In the genomic region with DNA sequence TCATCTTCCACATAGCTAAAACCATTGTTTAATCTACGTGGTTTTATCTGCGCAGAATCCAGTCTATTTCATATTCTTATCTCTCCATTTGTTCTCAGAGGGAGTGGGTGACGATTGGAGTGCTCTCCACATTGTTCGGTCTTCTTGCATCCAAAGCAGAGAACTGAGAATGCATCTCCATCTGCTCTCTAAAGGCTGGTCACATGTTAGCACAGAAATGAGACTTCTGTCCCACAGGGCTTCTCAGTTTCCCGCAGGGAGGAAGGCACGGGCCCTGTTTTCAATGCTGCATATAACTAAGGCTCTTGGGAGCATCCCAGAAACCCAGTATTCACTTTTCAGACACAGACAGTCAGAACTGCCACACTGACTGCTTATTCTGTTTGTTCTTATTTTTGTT, we compare ENCODE assay signal across 18 mouse cellular contexts. TPM values are rescaled to one million over a fixed set of nuclear protein-coding genes. Genes with fewer than 3 reads are reported as not detected.
"Had no signal": no experiment of that assay in that cellular context is flagged by ENCODE, and none has a peak within 500 bp of the region (broad histone marks: within the 10 kb centered on the region; RNA-seq: fewer than 3 reads in every experiment).

No protein-coding gene starts in this region.

- H3K9me3 ChIP-seq: intestine, embryonic 15.5 days; limb, embryonic 13.5 days; liver, embryonic 15.5 days; midbrain, embryonic 15.5 days; neural tube, embryonic 12.5 days had no signal

- ATAC-seq: intestine, embryonic 15.5 days; lung, postnatal 0 days; midbrain, embryonic 15.5 days had no signal

- H3K4me2 ChIP-seq: intestine, embryonic 15.5 days; limb, embryonic 13.5 days; liver, embryonic 15.5 days; midbrain, embryonic 15.5 days; neural tube, embryonic 12.5 days had no signal

- H3K27ac ChIP-seq: intestine, embryonic 15.5 days; limb, embryonic 13.5 days; midbrain, embryonic 15.5 days; neural tube, embryonic 12.5 days; stomach, postnatal 0 days had no signal

- H3K36me3 ChIP-seq: intestine, embryonic 15.5 days; liver, embryonic 15.5 days; midbrain, embryonic 15.5 days; neural tube, embryonic 12.5 days had no signal

- DNase-seq: kidney, adult 18-20 months; kidney, postnatal 10 days; kidney, postnatal 4 days; left cerebral cortex, postnatal 4 days; lung, adult 2 months; lung, postnatal 36 days; right cerebral cortex, postnatal 14 days; thymus, adult 18-20 months; thymus, postnatal 36 days had no signal

- H3K4me1 ChIP-seq: intestine, embryonic 15.5 days; midbrain, embryonic 15.5 days had no signal

- H3K4me3 ChIP-seq: intestine, embryonic 15.5 days; limb, embryonic 13.5 days; liver, embryonic 15.5 days; midbrain, embryonic 15.5 days; neural tube, embryonic 12.5 days had no signal

- H3K9ac ChIP-seq: intestine, embryonic 15.5 days; limb, embryonic 13.5 days; liver, embryonic 15.5 days; midbrain, embryonic 15.5 days; neural tube, embryonic 12.5 days had no signal

- H3K27me3 ChIP-seq: intestine, embryonic 15.5 days; limb, embryonic 13.5 days; liver, embryonic 15.5 days; midbrain, embryonic 15.5 days; neural tube, embryonic 12.5 days had no signal

RNA-seq across cellular contexts. Expression of gene 1700015G11Rik, which starts 29.8 kb away (rescaled TPM):
- polyA plus RNA-seq: intestine, embryonic 15.5 days; kidney, embryonic 14.5 days; limb, embryonic 13.5 days; liver, adult 2 months; liver, embryonic 15.5 days; lung, adult 2 months; lung, postnatal 0 days; midbrain, embryonic 15.5 days; neural tube, embryonic 12.5 days; stomach, postnatal 0 days had no signal
